In the genomic region with DNA sequence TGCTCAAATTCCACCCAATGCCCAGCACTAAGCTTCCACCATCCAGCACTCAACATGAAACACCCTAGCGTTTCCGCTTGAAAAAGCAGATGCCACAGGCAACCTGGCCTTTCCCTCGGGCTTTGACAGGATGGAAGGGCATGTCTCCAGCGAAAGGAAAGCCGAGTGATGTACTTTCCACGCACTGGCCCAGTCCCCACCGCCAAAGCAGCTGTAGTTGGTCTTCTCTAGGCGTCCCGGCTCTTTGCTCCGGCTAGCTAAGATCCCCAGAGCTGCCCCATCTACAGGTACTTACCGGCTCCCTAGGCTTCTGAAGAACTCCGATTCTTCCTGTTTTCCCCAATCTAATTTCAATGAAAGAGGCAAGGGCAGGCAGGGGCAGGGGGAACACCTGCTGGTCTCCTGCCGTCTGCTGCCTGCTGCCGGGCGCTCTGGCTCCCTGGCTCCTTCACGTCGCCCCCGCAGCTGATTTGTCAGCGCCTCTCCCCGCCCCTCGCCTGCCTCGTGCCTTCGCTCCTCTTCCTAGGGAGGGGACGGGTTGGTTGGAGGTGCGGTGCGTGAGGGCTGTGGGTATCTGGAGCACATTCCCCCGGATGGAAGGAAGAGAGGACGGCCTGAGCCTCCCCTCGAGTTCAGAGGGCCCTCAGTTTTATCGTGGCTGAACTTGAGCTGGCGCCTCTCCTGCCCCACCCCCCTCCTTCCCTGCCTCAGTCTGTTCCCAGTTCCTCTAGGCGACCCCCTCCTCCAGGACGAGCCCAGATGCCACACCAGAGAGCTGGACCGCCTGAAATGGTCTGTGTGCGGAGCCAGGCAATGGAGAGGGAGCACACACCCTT, we compare ENCODE assay signal across 8 mouse cellular contexts. TPM values are rescaled to one million over a fixed set of nuclear protein-coding genes. Genes with fewer than 3 reads are reported as not detected.
DNase-seq lines count a peak whose midpoint lies in the region; ATAC-seq and TF ChIP-seq lines count a peak whose summit lies in the region.
"Had no signal": no experiment of that assay in that cellular context is flagged by ENCODE, and none has a peak within 500 bp of the region (broad histone marks: within the 10 kb centered on the region; RNA-seq: fewer than 3 reads in every experiment).

No protein-coding gene starts in this region.

- WGBS in forebrain, embryonic 12.5 days: 1% methylated on average over 35 of the region's 35 CpGs
- WGBS in intestine, embryonic 14.5 days: 1% methylated on average over 35 of the region's 35 CpGs
- WGBS in small intestine, adult 2 months: 2% methylated on average over 35 of the region's 35 CpGs

- TF ChIP-seq CTCF in small intestine, adult 2 months (IDR thresholded peaks at IDR 0.05; ENCODE audit: extremely low read depth, insufficient read length, insufficient replicate concordance, low read depth, low read length): no peak

- 0 out of 2 replicates have a peak, but pooled peaks cover 5% of the 10 kb centered on the region for H3K27me3 ChIP-seq in forebrain, embryonic 12.5 days
- peaks cover 6% of the 10 kb centered on the region; the same call in 1 of the 2 replicates for H3K27me3 ChIP-seq in intestine, embryonic 14.5 days (replicated peaks; ENCODE audit: control insufficient read depth, insufficient read depth, low read length)
- peaks cover 8% of the 10 kb centered on the region for H3K27me3 ChIP-seq in megakaryocyte, embryonic 14.5 days (replicated peaks)
- H3K27me3 ChIP-seq in small intestine, adult 2 months (ENCODE audit: control insufficient read depth, insufficient read depth, low read length): no peaks in the 10 kb centered on the region; the same call in 1 of the 2 replicates

- peak overlapping the region; percentile 52 for H3K4me3 ChIP-seq in forebrain, embryonic 12.5 days (replicated peaks)
- H3K4me3 ChIP-seq in intestine, embryonic 14.5 days (ENCODE audit: low read depth, low read length): peak overlapping the region; percentile 46
- peak overlapping the region; percentile 95 for H3K4me3 ChIP-seq in megakaryocyte, embryonic 14.5 days (replicated peaks)
- peak overlapping the region; percentile 52 for H3K4me3 ChIP-seq in small intestine, adult 2 months (ENCODE audit: low read depth, low read length)

- no peaks in the 10 kb centered on the region for H3K9me3 ChIP-seq in forebrain, embryonic 12.5 days
- no peaks in the 10 kb centered on the region for H3K9me3 ChIP-seq in intestine, embryonic 14.5 days (ENCODE audit: control insufficient read depth, low read length)
- no peaks in the 10 kb centered on the region for H3K9me3 ChIP-seq in megakaryocyte, embryonic 14.5 days

- peak; percentile 54 for DNase-seq in adrenal gland, adult 2 months
- peak; percentile 68 for DNase-seq in cerebellum, adult 11 months
- peak; percentile 78 for DNase-seq in intestine, embryonic 14.5 days (ENCODE audit: low spot score)
- DNase-seq in left cerebral cortex, adult 8-10 months (ENCODE audit: low spot score in 2 of 2): peak; percentile 58 to 82

- peak overlapping the region; percentile 82 for H3K4me2 ChIP-seq in forebrain, embryonic 12.5 days
- H3K4me2 ChIP-seq in intestine, embryonic 14.5 days (ENCODE audit: low read length): peak overlapping the region; percentile 93

- peak overlapping the region; percentile 74 for H3K27ac ChIP-seq in forebrain, embryonic 12.5 days
- no peak overlapping the region for H3K27ac ChIP-seq in intestine, embryonic 14.5 days (ENCODE audit: low read depth)
- no peak overlapping the region for H3K27ac ChIP-seq in small intestine, adult 2 months (ENCODE audit: insufficient read depth, low read depth, low read length)
- H3K27ac ChIP-seq: macrophage had no signal

- peak; percentile 91 for ATAC-seq in forebrain, embryonic 12.5 days (ENCODE audit: low FRiP score)
- ATAC-seq in intestine, embryonic 14.5 days (replicated peaks; ENCODE audit: low FRiP score, low TSS enrichment, low read depth): peak; percentile 85

- peaks cover 12% of the 10 kb centered on the region for H3K4me1 ChIP-seq in forebrain, embryonic 12.5 days
- 0 out of 2 replicates have a peak, but pooled peaks cover 8% of the 10 kb centered on the region for H3K4me1 ChIP-seq in intestine, embryonic 14.5 days (replicated peaks; ENCODE audit: control insufficient read depth, insufficient read depth, low read length)
- peaks cover 38% of the 10 kb centered on the region for H3K4me1 ChIP-seq in megakaryocyte, embryonic 14.5 days
- peaks cover 6% of the 10 kb centered on the region for H3K4me1 ChIP-seq in small intestine, adult 2 months (ENCODE audit: control insufficient read depth, insufficient read depth, insufficient read length, low read length)

- peak overlapping the region; percentile 50 for H3K9ac ChIP-seq in forebrain, embryonic 12.5 days
- peak overlapping the region; percentile 37 for H3K9ac ChIP-seq in intestine, embryonic 14.5 days (ENCODE audit: low read length)

- no peak for TF ChIP-seq POLR2A in small intestine, adult 2 months (IDR thresholded peaks at IDR 0.05; ENCODE audit: low read depth, low read length)

- H3K36me3 ChIP-seq in forebrain, embryonic 12.5 days (replicated peaks): no peaks in the 10 kb centered on the region
- H3K36me3 ChIP-seq in intestine, embryonic 14.5 days (ENCODE audit: control insufficient read depth, insufficient read depth, low read length): no peaks in the 10 kb centered on the region
- H3K36me3 ChIP-seq in megakaryocyte, embryonic 14.5 days (replicated peaks; ENCODE audit: low read length): peaks cover 12% of the 10 kb centered on the region
- no peaks in the 10 kb centered on the region for H3K36me3 ChIP-seq in small intestine, adult 2 months (ENCODE audit: control insufficient read depth, insufficient read depth, low read length)

RNA-seq across cellular contexts. Expression of gene Snca, which starts 1.0 kb away (rescaled TPM):
- 1 to 10 TPM; 5.3 TPM for total RNA-seq in adrenal gland, adult 2 months (2021)
- 0.09 and 0.49 TPM in 2 replicates for polyA plus RNA-seq in adrenal gland, adult 2 months (2012; rRNA removed)
- polyA plus RNA-seq in forebrain, embryonic 12.5 days (2016; fragmentation: Nextera tagmentation; extraction: Ambion mirVana): 33.2 and 33.4 TPM in 2 replicates
- polyA plus RNA-seq in intestine, embryonic 14.5 days (2014; fragmentation: Nextera tagmentation; extraction: Ambion mirVana): 17.7 and 19.3 TPM in 2 replicates
- 100 to 1,000 TPM; 290 to 300 (median 294) TPM for total RNA-seq in left cerebral cortex, adult 8-10 months (2022)
- 2.3 and 37.4 TPM in 2 replicates for polyA plus RNA-seq in megakaryocyte, embryonic 14.5 days (2012; ENCODE audit: insufficient read depth, low replicate concordance)
- polyA plus RNA-seq in small intestine, adult 2 months (2012; rRNA removed): 0.51 TPM in 1 of 2 replicates, not detected in the other
